Mouse (Mus musculus) urinary bladder, adult 18-20 months (tissue): ENCODE results near the gene Kif9.

Experiments used
- DNase-seq, 2 experiments: peaks; one replicate each; pipeline ENCODE4 v3.0.0; 2022; ENCODE audit warnings: low spot score in 2 of 2, mixed read lengths in 2 of 2

Gene Kif9

GRCm38 (mm10) chr9:110476124-110477091 is at the start of gene Kif9, which contains the start of gene Klhl18:
TSS of gene Kif9 (plus strand) at chr9:110476958.
TSS of gene Klhl18 (minus strand) at chr9:110476694.
- DNase-seq = peak; percentile 96 to 98

GRCm38 (mm10) chr9:110431241-110431640 is 45.5 kb upstream of the Kif9 start:
- DNase-seq = no peak

GRCm38 (mm10) chr9:110433045-110433444 is 43.7 kb upstream of the Kif9 start:
- DNase-seq = no peak

- no peak for DNase-seq
Measured at GRCm38 (mm10) chr9:110436041-110436440, 40.7 kb upstream of the Kif9 start.

- DNase-seq = no peak
Measured at GRCm38 (mm10) chr9:110440049-110440448, 36.7 kb upstream of the Kif9 start.

- DNase-seq = no peak
Measured at GRCm38 (mm10) chr9:110440559-110440958, 36.2 kb upstream of the Kif9 start.

- no peak for DNase-seq
Measured at GRCm38 (mm10) chr9:110448356-110448755, 28.4 kb upstream of the Kif9 start.

- peak; percentile 35 to 39 for DNase-seq
Measured at GRCm38 (mm10) chr9:110448857-110449617, 27.7 kb upstream of the Kif9 start.

- no peak for DNase-seq
Measured at GRCm38 (mm10) chr9:110452523-110452922, 24.2 kb upstream of the Kif9 start.

- no peak for DNase-seq
Measured at GRCm38 (mm10) chr9:110457926-110458325, 18.8 kb upstream of the Kif9 start.

GRCm38 (mm10) chr9:110459145-110459727 is 17.5 kb upstream of the Kif9 start:
- DNase-seq = no peak

GRCm38 (mm10) chr9:110460884-110461815 is 15.6 kb upstream of the Kif9 start:
- DNase-seq = no peak

- DNase-seq = no peak
Measured at GRCm38 (mm10) chr9:110462321-110462720, 14.4 kb upstream of the Kif9 start.

GRCm38 (mm10) chr9:110463983-110464591 is 12.7 kb upstream of the Kif9 start:
- DNase-seq = no peak

GRCm38 (mm10) chr9:110465336-110465735 is 11.4 kb upstream of the Kif9 start:
- DNase-seq = no peak

GRCm38 (mm10) chr9:110466179-110466578 is 10.6 kb upstream of the Kif9 start:
- no peak for DNase-seq

GRCm38 (mm10) chr9:110477951-110478350 is 1.2 kb downstream of the Kif9 start:
- no peak for DNase-seq

GRCm38 (mm10) chr9:110478639-110479038 is 1.9 kb downstream of the Kif9 start:
- no peak for DNase-seq

GRCm38 (mm10) chr9:110488841-110489240 is 12.1 kb downstream of the Kif9 start:
- no peak for DNase-seq

- no peak for DNase-seq
Measured at GRCm38 (mm10) chr9:110490913-110491312, 14.2 kb downstream of the Kif9 start.

GRCm38 (mm10) chr9:110525737-110526136 is 49.0 kb downstream of the Kif9 start:
- peak in 1 of 2 experiments; percentile 10 for DNase-seq
